Mouse (Mus musculus) erythroid progenitor cell, adult 5-6 weeks (primary cell): ENCODE results near the gene Cib4. TPM values are rescaled to one million over a fixed set of nuclear protein-coding genes. Genes with fewer than 3 reads are reported as not detected.

Source experiments
- ATAC-seq: replicated peaks from 2 replicates; pipeline ENCODE4 v1.8.0; 2016; ENCODE audit warnings: moderate number of reproducible peaks, mild to moderate bottlenecking, moderate TSS enrichment, inconsistent platforms; ENCODE audit not compliant: poor library complexity, low FRiP score, severe bottlenecking
- total RNA-seq, 2 experiments: library from RNA; stranded (forward) in 1 of 2; stranded (reverse) in 1 of 2; fragments of 150-400 nt in 1 of 2; fragments of 186-747, 209-891 nt in 1 of 2; gene quantifications; 2 replicates each; pipeline versions ENCODE4 v1.2.3 to v1.2.4; 2015 to 2017; ENCODE audit warnings: low replicate concordance in 2 of 2

Gene Cib4
- total RNA-seq, 2 experiments from 2014 or later, result not detected

GRCm38 (mm10) chr5:30522406-30522805, 23.2 kb downstream of the Cib4 start:
- no peak for ATAC-seq

GRCm38 (mm10) chr5:30520214-30520732, 25.4 kb downstream of the Cib4 start:
- ATAC-seq, result peak; percentile 46

- no peak for ATAC-seq
These were observed 26.1 kb downstream of the Cib4 start for GRCm38 (mm10) chr5:30519494-30519893.

GRCm38 (mm10) chr5:30518547-30518946, 27.1 kb downstream of the Cib4 start:
- peak; percentile 85 for ATAC-seq

GRCm38 (mm10) chr5:30518108-30518507, 27.5 kb downstream of the Cib4 start:
- ATAC-seq, result 0 out of 2 replicates have a peak, but pooled peaks have one; percentile 6

- ATAC-seq, result no peak
These were observed 29.3 kb downstream of the Cib4 start for GRCm38 (mm10) chr5:30516376-30516775.

- no peak for ATAC-seq
These were observed 32.5 kb downstream of the Cib4 start for GRCm38 (mm10) chr5:30513111-30513510.

GRCm38 (mm10) chr5:30497299-30497698, 48.3 kb downstream of the Cib4 start:
- no peak for ATAC-seq

GRCm38 (mm10) chr5:30496821-30497220, 48.8 kb downstream of the Cib4 start:
- ATAC-seq, result no peak

GRCm38 (mm10) chr5:30495288-30495687, 50.3 kb downstream of the Cib4 start:
- no peak for ATAC-seq

- ATAC-seq, result no peak
These were observed 51.0 kb downstream of the Cib4 start for GRCm38 (mm10) chr5:30494606-30495005.

GRCm38 (mm10) chr5:30493723-30494122, 51.9 kb downstream of the Cib4 start:
- ATAC-seq, result no peak

GRCm38 (mm10) chr5:30490845-30491244, 54.8 kb downstream of the Cib4 start:
- no peak for ATAC-seq

GRCm38 (mm10) chr5:30490215-30490614, 55.4 kb downstream of the Cib4 start:
- no peak for ATAC-seq

- ATAC-seq, result no peak
These were observed 60.5 kb downstream of the Cib4 start for GRCm38 (mm10) chr5:30485136-30485535.

- ATAC-seq, result no peak
These were observed 61.0 kb downstream of the Cib4 start for GRCm38 (mm10) chr5:30484591-30484990.

- ATAC-seq, result no peak
These were observed 62.1 kb downstream of the Cib4 start for GRCm38 (mm10) chr5:30483533-30483932.

GRCm38 (mm10) chr5:30482319-30482718, 63.3 kb downstream of the Cib4 start:
- ATAC-seq, result 0 out of 2 replicates have a peak, but pooled peaks have one; percentile 36

- peak; percentile 76 for ATAC-seq
These were observed 69.1 kb downstream of the Cib4 start for GRCm38 (mm10) chr5:30476534-30476933.

- no peak for ATAC-seq
These were observed 73.5 kb downstream of the Cib4 start for GRCm38 (mm10) chr5:30472148-30472547.

- ATAC-seq, result no peak
These were observed 75.2 kb downstream of the Cib4 start for GRCm38 (mm10) chr5:30470454-30470853.

GRCm38 (mm10) chr5:30466315-30466714, 79.3 kb downstream of the Cib4 start:
- ATAC-seq, result no peak
